Mouse (Mus musculus) limb, embryonic 14.5 days (tissue): ENCODE data around the gene Zdhhc14. TPM values are rescaled to one million over a fixed set of nuclear protein-coding genes. Genes with fewer than 3 reads are reported as not detected.

Experiments used
- ATAC-seq: fragments of 200-750 bp; cut with Nextera tagmentation; 2 replicates; pipeline ENCODE4 v1.8.0; 2017; ENCODE audit warnings: low read depth, moderate number of reproducible peaks, moderate TSS enrichment; ENCODE audit not compliant: low FRiP score
- DNase-seq: peaks from one replicate; pipeline ENCODE4 v3.0.0-alpha.2; 2015; ENCODE audit warnings: low spot score
- H3K27ac ChIP-seq: fragments of 300-500 bp; sonication (generic); replicated peaks from 2 replicates; pipeline ENCODE4 v1.5.1; 2014; ENCODE audit warnings: low read depth, mild to moderate bottlenecking, low read length, moderate library complexity, mixed read lengths
- H3K27me3 ChIP-seq: fragments of 300-500 bp; sonication (generic); 2 replicates; pipeline ENCODE4 v1.6.1; 2014; ENCODE audit warnings: low read length, mixed read lengths; ENCODE audit not compliant: control insufficient read depth, insufficient read depth
- H3K36me3 ChIP-seq: fragments of 300-500 bp; sonication (generic); 2 replicates; pipeline ENCODE4 v1.6.1; 2014; ENCODE audit warnings: mild to moderate bottlenecking, low read length, moderate library complexity, mixed read lengths; ENCODE audit not compliant: control insufficient read depth, insufficient read depth
- H3K4me1 ChIP-seq: fragments of 300-500 bp; sonication (generic); 2 replicates; pipeline ENCODE4 v1.6.1; 2014; ENCODE audit warnings: antibody characterized with exemption, low read length, mixed read lengths; ENCODE audit not compliant: control insufficient read depth, insufficient read depth
- H3K4me2 ChIP-seq: fragments of 300-500 bp; sonication (generic); replicated peaks from 2 replicates; pipeline ENCODE4 v1.6.1; 2014; ENCODE audit warnings: low read depth, mild to moderate bottlenecking, low read length, moderate library complexity; ENCODE audit not compliant: severe bottlenecking
- H3K4me3 ChIP-seq: fragments of 300-500 bp; sonication (generic); replicated peaks from 2 replicates; pipeline ENCODE4 v1.5.1; 2014; ENCODE audit warnings: low read length
- H3K9ac ChIP-seq: fragments of 300-500 bp; sonication (generic); 2 replicates; pipeline ENCODE4 v1.6.1; 2014; ENCODE audit warnings: mild to moderate bottlenecking, low read depth, low read length, moderate library complexity; ENCODE audit not compliant: severe bottlenecking
- H3K9me3 ChIP-seq: fragments of 300-500 bp; sonication (generic); 2 replicates; pipeline ENCODE4 v1.6.1; 2016; ENCODE audit warnings: low read length; ENCODE audit not compliant: control insufficient read depth
- POLR2A ChIP-seq: fragments of 200-500 bp; IDR thresholded peaks from 2 replicates; pipeline ENCODE4 v1.8.0; 2012; ENCODE audit warnings: inconsistent platforms, mild to moderate bottlenecking, moderate library complexity, borderline replicate concordance; ENCODE audit not compliant: insufficient read depth, insufficient read length; ENCODE audit errors: extremely low read depth
- WGBS: fragments of 180-500 bp; shearing (Covaris S2); extraction: QIAGEN DNeasy Blood & Tissue Kit; methylation state at CpG from one replicate; pipeline ENCODE4 v1.1.7; 2014; 5-methylcytosine and 5-hydroxymethylcytosine counted together
- polyA plus RNA-seq, 2 experiments: library from polyadenylated mRNA; depleted of rRNA in 1 of 2; stranded (reverse) in 1 of 2; unstranded in 1 of 2; fragments of >200 nt; fragmentation: Nextera tagmentation in 1 of 2; extraction: Ambion mirVana in 1 of 2; gene quantifications; 2 replicates each; pipeline versions ENCODE4 v1.2.1 to v1.2.3; 2012 to 2014

The Zdhhc14 gene
- polyA plus RNA-seq, 2 experiments, result 3.0 to 4.3 TPM

DNA sequence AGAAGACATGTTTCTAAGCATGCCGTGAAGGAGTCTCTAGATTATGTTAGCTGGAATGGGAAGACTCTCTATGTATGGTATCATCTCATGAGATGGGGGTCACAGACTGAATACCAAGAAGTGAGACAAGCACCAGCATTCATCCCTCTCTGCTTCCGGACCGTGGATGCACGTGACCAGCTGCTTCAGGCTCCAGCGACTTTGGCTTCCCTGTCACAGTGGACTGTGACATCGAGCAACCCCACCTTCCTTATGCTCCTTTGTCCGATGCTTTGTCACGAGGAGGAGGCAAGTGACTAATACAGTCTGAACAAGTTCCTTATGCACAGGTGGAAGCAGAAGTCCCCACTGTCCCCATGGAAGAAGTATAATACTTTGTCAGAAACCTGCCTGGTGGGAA, 25.6 kb upstream of the Zdhhc14 start:
- DNase-seq, result no peak
- H3K36me3 ChIP-seq, result no peaks in the 10 kb centered on the region
- H3K4me2 ChIP-seq, result no peak overlapping the region
- no peak overlapping the region for H3K27ac ChIP-seq
- TF ChIP-seq POLR2A, result no peak
- no peaks in the 10 kb centered on the region for H3K27me3 ChIP-seq
- ATAC-seq, result no peak
- no peaks in the 10 kb centered on the region for H3K9me3 ChIP-seq
- H3K4me3 ChIP-seq, result no peak overlapping the region
- no peaks in the 10 kb centered on the region for H3K4me1 ChIP-seq
- 88% methylated on average over 8 of the region's 8 CpGs for whole genome bisulfite sequencing
- H3K9ac ChIP-seq, result no peak overlapping the region

DNA sequence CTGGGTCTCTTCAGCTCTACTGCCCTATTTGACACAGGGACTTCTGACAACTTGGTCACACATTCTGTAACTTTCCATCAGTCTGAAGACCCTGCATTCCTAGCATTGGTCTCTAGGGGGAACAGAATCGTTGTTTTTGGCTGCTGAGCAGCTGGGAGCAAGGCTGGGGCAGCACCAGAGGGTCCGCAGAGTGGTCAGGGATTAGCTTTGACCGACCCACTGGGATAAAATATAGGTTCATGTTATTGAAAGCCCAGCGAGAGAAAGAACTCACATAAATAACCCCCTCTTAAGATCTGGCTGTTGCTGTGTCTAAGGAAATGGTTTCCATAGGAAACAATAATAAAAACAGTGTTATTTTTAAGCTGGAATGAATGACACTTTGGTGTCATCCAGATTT, 25.2 kb upstream of the Zdhhc14 start:
- H3K9me3 ChIP-seq, result no peaks in the 10 kb centered on the region
- H3K4me1 ChIP-seq, result no peaks in the 10 kb centered on the region
- DNase-seq, result no peak
- H3K27ac ChIP-seq, result no peak overlapping the region
- no peak overlapping the region for H3K4me3 ChIP-seq
- H3K27me3 ChIP-seq, result no peaks in the 10 kb centered on the region
- no peak for ATAC-seq
- WGBS, result 34% methylated on average over 4 of the region's 4 CpGs
- no peak overlapping the region for H3K9ac ChIP-seq
- no peaks in the 10 kb centered on the region for H3K36me3 ChIP-seq
- H3K4me2 ChIP-seq, result no peak overlapping the region
- TF ChIP-seq POLR2A, result no peak

- no peaks in the 10 kb centered on the region for H3K36me3 ChIP-seq
- 39% methylated on average over 3 of the region's 3 CpGs for WGBS
- TF ChIP-seq POLR2A, result no peak
- H3K27me3 ChIP-seq, result no peaks in the 10 kb centered on the region
- H3K4me1 ChIP-seq, result no peaks in the 10 kb centered on the region
- H3K4me2 ChIP-seq, result no peak overlapping the region
- DNase-seq (no peak), ATAC-seq (no peak)
- no peak overlapping the region for H3K27ac ChIP-seq
- H3K4me3 ChIP-seq, result no peak overlapping the region
- H3K9ac ChIP-seq, result no peak overlapping the region
- H3K9me3 ChIP-seq, result no peaks in the 10 kb centered on the region
Measured at GRCm38 (mm10) chr17:5472268-5472667, 20.1 kb upstream of the Zdhhc14 start.

DNA sequence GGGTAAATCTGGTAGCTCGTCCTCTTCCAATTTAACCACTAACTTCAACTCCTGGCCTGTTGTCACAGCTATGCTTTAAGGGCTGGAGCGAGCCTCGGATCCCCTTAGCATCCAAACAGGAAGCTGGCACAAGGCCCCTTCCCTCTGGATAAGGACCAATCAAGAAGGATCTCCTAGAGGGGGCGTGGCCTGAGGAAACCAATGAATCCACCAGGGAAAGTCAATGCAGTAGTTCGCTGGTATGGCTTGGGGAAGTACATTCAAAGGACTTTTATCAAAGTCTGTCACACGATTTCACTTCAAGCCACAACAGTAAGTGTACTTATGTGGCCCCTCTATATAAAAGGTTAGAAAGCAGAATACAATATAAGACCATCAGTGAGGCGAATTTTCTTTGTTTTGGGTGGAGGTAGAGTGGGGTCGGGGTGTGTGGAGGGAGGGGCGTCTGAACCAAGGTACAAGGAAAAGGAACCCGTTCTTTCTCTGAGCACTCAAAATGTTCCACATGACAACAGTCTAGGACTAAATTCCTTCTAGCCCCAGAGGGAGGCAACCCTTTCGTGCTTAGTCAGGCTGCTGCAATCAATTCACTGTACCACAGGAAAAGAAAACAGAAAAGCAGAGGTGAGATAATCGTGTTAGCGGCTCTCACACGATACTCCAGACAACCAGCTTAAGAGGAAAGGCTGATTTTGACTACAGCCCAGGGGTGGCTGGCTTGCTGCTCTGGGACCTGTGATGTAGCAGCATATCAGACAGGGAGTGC, 16.2 kb upstream of the Zdhhc14 start:
- 66% methylated on average over 14 of the region's 14 CpGs for WGBS
- DNase-seq (no peak), ATAC-seq (no peak)
- no peaks in the 10 kb centered on the region for H3K27me3 ChIP-seq
- no peak overlapping the region for H3K27ac ChIP-seq
- no peaks in the 10 kb centered on the region for H3K36me3 ChIP-seq
- no peaks in the 10 kb centered on the region for H3K9me3 ChIP-seq
- H3K4me1 ChIP-seq, result no peaks in the 10 kb centered on the region
- TF ChIP-seq POLR2A, result no peak
- no peak overlapping the region for H3K9ac ChIP-seq
- H3K4me3 ChIP-seq, result no peak overlapping the region
- no peak overlapping the region for H3K4me2 ChIP-seq

DNA sequence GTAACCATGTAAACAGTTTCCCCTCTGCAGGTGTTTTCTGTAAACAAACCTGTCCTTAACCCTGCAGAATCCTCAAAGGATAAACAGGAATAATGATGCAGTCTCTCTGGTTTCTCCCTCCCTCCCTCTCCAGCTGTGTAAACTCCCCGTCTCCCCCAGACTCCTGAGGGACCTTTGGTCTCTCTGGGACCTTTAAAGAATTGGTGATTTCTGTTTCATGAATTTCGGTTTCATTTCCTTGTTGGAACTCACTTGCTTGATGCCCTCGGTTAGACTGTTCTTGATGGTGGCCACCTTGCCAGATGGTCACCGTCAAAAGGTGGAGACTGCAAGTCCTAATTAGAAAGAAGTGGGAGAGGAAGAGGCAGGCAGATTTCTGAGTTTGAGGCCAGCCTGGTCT, 8.9 kb upstream of the Zdhhc14 start:
- WGBS, result 62% methylated on average over 4 of the region's 4 CpGs
- no peak overlapping the region for H3K9ac ChIP-seq
- no peaks in the 10 kb centered on the region for H3K27me3 ChIP-seq
- no peak overlapping the region for H3K4me3 ChIP-seq
- no peak overlapping the region for H3K27ac ChIP-seq
- DNase-seq, result no peak
- H3K36me3 ChIP-seq, result no peaks in the 10 kb centered on the region
- no peak overlapping the region for H3K4me2 ChIP-seq
- ATAC-seq, result no peak
- H3K9me3 ChIP-seq, result no peaks in the 10 kb centered on the region
- no peaks in the 10 kb centered on the region for H3K4me1 ChIP-seq
- no peak for TF ChIP-seq POLR2A
